Mouse (Mus musculus): Measurements from ENCODE around the gene Cnnm2. TPM values are rescaled to one million over a fixed set of nuclear protein-coding genes. Genes with fewer than 3 reads are reported as not detected.

The Cnnm2 gene
- 1.9 and 2.6 TPM in 2 replicates for polyA plus RNA-seq (2014; fragmentation: Nextera tagmentation; extraction: Ambion mirVana)

DNA sequence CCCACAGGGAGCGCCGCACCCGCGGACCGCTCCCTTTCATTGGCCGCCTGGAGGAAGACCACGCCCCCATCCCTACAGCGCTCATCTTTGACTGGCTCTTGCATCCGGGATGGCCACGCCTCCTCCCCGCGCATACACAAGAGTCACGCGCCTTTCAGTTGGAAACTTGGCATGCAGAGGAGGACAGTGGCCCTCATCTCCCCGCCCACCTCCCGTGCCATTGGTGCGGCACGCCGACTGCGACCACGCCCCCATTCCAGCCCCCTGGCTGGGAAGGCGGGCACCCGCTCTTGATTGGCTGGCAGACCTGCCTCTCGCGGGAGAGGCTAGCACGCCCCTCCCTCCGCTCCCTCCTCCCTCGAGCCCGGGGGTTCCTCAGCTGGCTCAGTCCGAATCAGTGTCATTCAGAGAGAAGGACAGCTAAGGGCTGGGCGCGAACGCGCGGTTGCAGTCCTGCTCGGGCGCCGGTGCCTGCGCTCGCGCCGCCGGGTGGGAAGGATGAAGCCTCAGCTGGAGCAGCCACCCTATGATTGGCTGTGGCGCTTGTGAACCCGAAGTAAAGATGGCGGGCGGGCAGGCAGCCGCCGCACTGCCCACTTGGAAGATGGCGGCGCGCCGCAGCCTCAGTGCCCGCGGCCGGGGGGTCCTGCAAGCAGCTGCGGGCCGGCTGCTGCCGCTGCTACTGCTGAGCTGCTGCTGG is at the start of gene Cnnm2:
Gene Cnnm2, plus strand, starts transcription at position 350 of the 700 bp plus-strand sequence.
- peak; percentile 94 for ATAC-seq (replicated peaks; ENCODE audit: low FRiP score)
- no peaks in the 10 kb centered on the region for H3K36me3 ChIP-seq (ENCODE audit: control insufficient read depth, insufficient read depth, low read length)
- WGBS, result under 1% methylated on average over 59 of the region's 59 CpGs
- no peaks in the 10 kb centered on the region for H3K9me3 ChIP-seq (ENCODE audit: control insufficient read depth, low read length)
- H3K4me2 ChIP-seq, result peak within 1 kb of the TSS; percentile 100
- H3K27me3 ChIP-seq (replicated peaks; ENCODE audit: control insufficient read depth, insufficient read depth, low read length), result peaks cover 29% of the 10 kb centered on the region
- DNase-seq (ENCODE audit: low spot score), result peak; percentile 100
- peak within 1 kb of the TSS; percentile 85 for H3K9ac ChIP-seq (ENCODE audit: low read depth, low read length)
- peak within 1 kb of the TSS; percentile 94 for H3K4me3 ChIP-seq (ENCODE audit: low read depth, low read length)
- H3K4me1 ChIP-seq (replicated peaks; ENCODE audit: control insufficient read depth, insufficient read depth, low read length), result peaks cover 9% of the 10 kb centered on the region
- H3K27ac ChIP-seq (ENCODE audit: low read depth, low read length), result no peak within 1 kb of the TSS; the same call in 1 of the 2 replicates

DNA sequence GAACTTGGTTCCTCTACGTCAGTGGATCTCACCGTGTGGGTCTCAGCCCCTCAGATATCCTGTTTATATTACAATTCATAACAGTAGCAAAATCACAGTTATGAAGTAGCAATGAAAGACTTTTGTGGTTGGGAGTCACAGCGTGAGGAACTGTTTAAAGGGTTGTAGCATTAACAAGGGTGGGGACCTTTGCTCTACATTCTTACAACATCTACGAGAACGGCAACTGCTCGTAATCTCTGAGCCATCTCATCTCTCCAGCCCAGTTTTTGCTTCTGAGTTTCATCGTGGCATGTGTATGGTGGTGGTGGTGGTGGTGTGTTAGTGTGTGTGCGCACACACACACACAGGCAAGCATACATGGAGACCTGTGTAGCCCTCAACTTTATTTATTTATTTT is 47.2 kb upstream of the Cnnm2 start:
- Histone ChIP-seq H3K9ac (ENCODE audit: low read depth, low read length) (no peak overlapping the region), H3K4me1 (replicated peaks; ENCODE audit: control insufficient read depth, insufficient read depth, low read length) (no peaks in the 10 kb centered on the region; the same call in 1 of the 2 replicates), H3K4me2 (no peak overlapping the region), H3K27me3 (replicated peaks; ENCODE audit: control insufficient read depth, insufficient read depth, low read length) (no peaks in the 10 kb centered on the region), H3K36me3 (ENCODE audit: control insufficient read depth, insufficient read depth, low read length) (no peaks in the 10 kb centered on the region), H3K4me3 (ENCODE audit: low read depth, low read length) (no peak overlapping the region), H3K27ac (ENCODE audit: low read depth, low read length) (no peak overlapping the region), H3K9me3 (ENCODE audit: control insufficient read depth, low read length) (no peaks in the 10 kb centered on the region)
- ATAC-seq (replicated peaks; ENCODE audit: low FRiP score), result no peak
- 86% methylated on average over 8 of the region's 8 CpGs for WGBS
- no peak for DNase-seq (ENCODE audit: low spot score)

DNA sequence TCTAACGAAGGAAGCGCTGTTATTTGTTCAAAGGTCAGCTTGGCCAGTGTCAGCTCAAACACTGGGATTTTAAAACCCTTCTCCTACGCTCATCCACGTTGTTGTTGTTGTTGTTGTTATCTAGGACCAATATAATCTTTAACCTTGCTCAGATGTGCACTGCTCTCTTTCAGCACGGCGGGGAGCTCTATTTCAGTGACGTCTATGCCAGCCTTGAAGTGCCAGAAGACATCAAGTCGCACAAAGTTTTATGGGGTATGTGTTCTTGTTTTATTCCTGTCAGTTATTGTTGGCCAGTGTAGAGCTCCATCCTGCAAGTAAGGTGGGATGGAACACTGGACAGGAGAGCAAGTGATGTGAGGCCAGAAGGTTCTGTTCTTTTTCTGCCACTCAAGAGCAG is 46.4 kb upstream of the Cnnm2 start:
- H3K36me3 ChIP-seq (ENCODE audit: control insufficient read depth, insufficient read depth, low read length), result no peaks in the 10 kb centered on the region
- H3K9ac ChIP-seq (ENCODE audit: low read depth, low read length), result no peak overlapping the region
- no peak overlapping the region for H3K4me2 ChIP-seq
- WGBS, result 85% methylated on average over 8 of the region's 8 CpGs
- DNase-seq (ENCODE audit: low spot score) (no peak), ATAC-seq (replicated peaks; ENCODE audit: low FRiP score) (no peak)
- H3K4me1 ChIP-seq (replicated peaks; ENCODE audit: control insufficient read depth, insufficient read depth, low read length), result no peaks in the 10 kb centered on the region; the same call in 1 of the 2 replicates
- H3K4me3 ChIP-seq (ENCODE audit: low read depth, low read length), result no peak overlapping the region
- H3K27me3 ChIP-seq (replicated peaks; ENCODE audit: control insufficient read depth, insufficient read depth, low read length), result no peaks in the 10 kb centered on the region
- H3K9me3 ChIP-seq (ENCODE audit: control insufficient read depth, low read length), result no peaks in the 10 kb centered on the region
- H3K27ac ChIP-seq (ENCODE audit: low read depth, low read length), result no peak overlapping the region

DNA sequence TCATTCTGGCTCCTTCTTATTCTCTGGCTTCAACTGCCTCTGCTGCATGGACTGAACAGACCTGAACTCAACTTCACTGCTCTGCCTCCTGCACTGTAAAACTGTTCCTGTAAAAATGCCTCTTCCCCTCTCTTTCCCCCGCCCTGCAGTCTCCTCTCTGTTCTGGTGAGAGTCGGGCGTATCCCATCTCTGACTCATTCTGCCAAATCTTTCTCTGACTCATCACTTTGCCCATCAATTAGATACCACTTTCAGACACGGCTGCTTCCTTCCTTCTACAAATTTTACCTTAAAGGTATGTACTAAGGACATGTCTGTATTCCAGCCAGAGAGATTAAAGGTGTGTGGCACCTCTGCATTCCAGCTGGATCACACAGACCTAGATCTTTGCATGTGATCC is 43.2 kb upstream of the Cnnm2 start:
- no peak overlapping the region for H3K4me3 ChIP-seq (ENCODE audit: low read depth, low read length)
- no peaks in the 10 kb centered on the region for H3K9me3 ChIP-seq (ENCODE audit: control insufficient read depth, low read length)
- ATAC-seq (replicated peaks; ENCODE audit: low FRiP score) (no peak), DNase-seq (ENCODE audit: low spot score) (no peak)
- H3K36me3 ChIP-seq (ENCODE audit: control insufficient read depth, insufficient read depth, low read length), result no peaks in the 10 kb centered on the region
- no peaks in the 10 kb centered on the region for H3K27me3 ChIP-seq (replicated peaks; ENCODE audit: control insufficient read depth, insufficient read depth, low read length)
- no peak overlapping the region for H3K9ac ChIP-seq (ENCODE audit: low read depth, low read length)
- no peak overlapping the region for H3K4me2 ChIP-seq
- WGBS, result 74% methylated on average over 4 of the region's 4 CpGs
- H3K27ac ChIP-seq (ENCODE audit: low read depth, low read length), result no peak overlapping the region
- no peaks in the 10 kb centered on the region for H3K4me1 ChIP-seq (replicated peaks; ENCODE audit: control insufficient read depth, insufficient read depth, low read length)

DNA sequence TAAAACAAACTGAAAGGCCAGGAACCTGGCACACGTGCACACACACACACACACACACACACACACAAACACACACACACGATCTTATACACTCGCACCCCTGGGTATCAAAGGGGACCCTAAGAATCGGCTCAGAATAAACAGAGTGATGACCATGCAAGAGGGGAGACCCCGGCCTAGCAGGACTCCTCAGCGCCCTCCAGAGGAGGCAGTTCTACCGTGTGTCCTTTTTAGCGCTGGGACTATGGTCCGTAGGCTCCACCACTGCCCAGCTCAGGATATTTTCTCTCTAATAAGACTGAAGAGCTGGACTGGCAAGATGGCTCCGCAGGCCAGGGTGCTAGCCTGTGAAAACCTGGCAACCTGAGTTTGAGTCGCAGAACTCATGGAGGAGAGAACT is 37.0 kb upstream of the Cnnm2 start:
- H3K36me3 ChIP-seq (ENCODE audit: control insufficient read depth, insufficient read depth, low read length), result peaks cover 5% of the 10 kb centered on the region; the same call in 1 of the 2 replicates
- no peak for ATAC-seq (replicated peaks; ENCODE audit: low FRiP score)

DNA sequence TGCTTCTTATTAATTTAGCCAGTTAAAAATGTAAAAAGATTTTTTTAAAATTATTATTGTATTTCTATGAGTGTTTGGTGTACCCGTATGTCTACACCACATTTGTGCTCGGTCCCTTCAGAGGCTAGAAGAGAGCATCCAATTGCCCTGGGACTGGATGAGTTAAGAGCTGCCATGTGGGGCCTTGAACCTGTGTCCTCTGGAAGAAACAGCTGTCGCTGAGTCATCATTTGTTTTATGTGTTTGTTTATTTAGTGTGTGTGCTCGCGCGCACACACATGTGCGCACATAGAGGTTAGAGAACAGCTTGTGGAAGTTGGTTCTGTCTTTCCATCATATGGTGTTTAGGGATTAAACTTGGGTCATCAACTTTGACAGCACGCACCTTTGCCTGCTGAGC is 35.3 kb upstream of the Cnnm2 start:
- H3K27me3 ChIP-seq (replicated peaks; ENCODE audit: control insufficient read depth, insufficient read depth, low read length), result no peaks in the 10 kb centered on the region
- no peak overlapping the region for H3K4me3 ChIP-seq (ENCODE audit: low read depth, low read length)
- no peak for ATAC-seq (replicated peaks; ENCODE audit: low FRiP score)
- H3K9ac ChIP-seq (ENCODE audit: low read depth, low read length), result no peak overlapping the region
- WGBS, result 91% methylated on average over 8 of the region's 8 CpGs
- H3K9me3 ChIP-seq (ENCODE audit: control insufficient read depth, low read length), result no peaks in the 10 kb centered on the region
- H3K36me3 ChIP-seq (ENCODE audit: control insufficient read depth, insufficient read depth, low read length), result peaks cover 5% of the 10 kb centered on the region; the same call in 1 of the 2 replicates
- no peak overlapping the region for H3K4me2 ChIP-seq
- H3K27ac ChIP-seq (ENCODE audit: low read depth, low read length), result no peak overlapping the region
- peaks cover 16% of the 10 kb centered on the region for H3K4me1 ChIP-seq (replicated peaks; ENCODE audit: control insufficient read depth, insufficient read depth, low read length)
- DNase-seq (ENCODE audit: low spot score), result no peak

More for the DNA sequence above, 37.0 kb upstream of the Cnnm2 start:
- WGBS, result 72% methylated on average over 11 of the region's 11 CpGs
- Histone ChIP-seq H3K4me1 (replicated peaks; ENCODE audit: control insufficient read depth, insufficient read depth, low read length) (peaks cover 16% of the 10 kb centered on the region), H3K9me3 (ENCODE audit: control insufficient read depth, low read length) (no peaks in the 10 kb centered on the region), H3K27me3 (replicated peaks; ENCODE audit: control insufficient read depth, insufficient read depth, low read length) (no peaks in the 10 kb centered on the region), H3K9ac (ENCODE audit: low read depth, low read length) (no peak overlapping the region), H3K27ac (ENCODE audit: low read depth, low read length) (no peak overlapping the region), H3K4me3 (ENCODE audit: low read depth, low read length) (no peak overlapping the region), H3K4me2 (no peak overlapping the region)
- no peak for DNase-seq (ENCODE audit: low spot score)

DNA sequence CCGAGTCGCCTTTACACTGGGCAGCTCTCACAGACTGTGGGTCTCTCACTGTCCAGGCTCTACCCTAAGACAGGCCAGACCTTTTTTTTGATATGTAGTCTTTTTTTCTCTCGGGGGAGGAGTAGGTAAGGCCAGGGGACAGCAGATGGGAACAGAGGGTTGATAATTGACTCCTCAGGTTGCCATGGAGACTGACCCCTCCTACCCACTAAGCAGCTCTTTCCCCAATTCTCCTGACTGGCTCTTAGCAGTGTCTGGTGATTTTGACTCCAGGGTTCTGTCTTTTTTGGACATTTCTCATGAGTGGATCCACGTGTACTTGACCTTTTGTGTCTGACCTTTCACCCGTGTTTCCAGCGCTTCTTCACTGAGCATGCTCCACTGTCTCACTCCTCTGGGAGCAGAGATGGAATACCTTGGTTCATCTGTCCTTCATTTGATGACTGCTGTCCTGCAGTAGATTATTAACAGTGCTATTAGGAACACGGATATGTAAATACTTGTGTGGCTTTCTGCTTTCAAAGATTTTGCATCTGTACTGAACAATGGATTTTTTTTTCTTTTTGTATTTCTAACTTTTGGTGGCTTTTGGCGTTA is 34.2 kb upstream of the Cnnm2 start:
- Histone ChIP-seq H3K4me3 (ENCODE audit: low read depth, low read length) (no peak overlapping the region), H3K4me2 (0 out of 2 replicates have a peak overlapping the region, but pooled peaks have one; percentile 23), H3K27ac (ENCODE audit: low read depth, low read length) (no peak overlapping the region), H3K9ac (ENCODE audit: low read depth, low read length) (no peak overlapping the region), H3K36me3 (ENCODE audit: control insufficient read depth, insufficient read depth, low read length) (peaks cover 5% of the 10 kb centered on the region; the same call in 1 of the 2 replicates), H3K4me1 (replicated peaks; ENCODE audit: control insufficient read depth, insufficient read depth, low read length) (peaks cover 16% of the 10 kb centered on the region), H3K27me3 (replicated peaks; ENCODE audit: control insufficient read depth, insufficient read depth, low read length) (no peaks in the 10 kb centered on the region), H3K9me3 (ENCODE audit: control insufficient read depth, low read length) (no peaks in the 10 kb centered on the region)
- ATAC-seq (replicated peaks; ENCODE audit: low FRiP score) (peak; percentile 58), DNase-seq (ENCODE audit: low spot score) (no peak)
- 51% methylated on average over 8 of the region's 8 CpGs for WGBS

DNA sequence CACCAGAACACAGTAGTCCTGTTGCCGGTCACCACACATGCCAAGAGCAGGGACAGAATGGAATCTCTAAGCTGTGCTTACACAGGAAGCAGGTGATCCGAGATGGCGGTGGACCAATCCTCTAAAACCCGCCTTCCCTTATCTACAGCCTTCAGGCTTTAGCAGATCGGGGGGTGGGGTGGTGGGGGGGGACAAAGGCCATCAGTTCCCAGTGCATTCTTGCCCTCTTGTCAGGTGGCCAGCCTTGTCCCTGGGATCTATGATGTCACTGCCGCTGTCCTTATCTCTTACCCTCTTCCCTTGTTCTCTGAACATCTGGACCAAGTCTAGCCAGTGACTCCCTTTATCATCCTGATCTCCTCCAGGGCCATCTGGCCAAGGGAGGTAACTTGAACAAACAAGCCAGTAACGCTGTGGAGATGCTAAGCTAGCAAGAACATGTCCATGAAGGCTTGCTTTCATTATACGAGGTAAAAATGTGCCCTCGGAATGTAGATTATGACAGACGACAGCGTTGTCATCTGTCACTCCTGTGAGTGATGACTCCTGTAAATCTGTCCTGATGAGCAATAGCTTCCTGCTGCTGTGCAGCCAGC is 33.4 kb upstream of the Cnnm2 start:
- Histone ChIP-seq H3K27me3 (replicated peaks; ENCODE audit: control insufficient read depth, insufficient read depth, low read length) (no peaks in the 10 kb centered on the region), H3K9me3 (ENCODE audit: control insufficient read depth, low read length) (no peaks in the 10 kb centered on the region), H3K9ac (ENCODE audit: low read depth, low read length) (no peak overlapping the region), H3K36me3 (ENCODE audit: control insufficient read depth, insufficient read depth, low read length) (peaks cover 5% of the 10 kb centered on the region; the same call in 1 of the 2 replicates), H3K27ac (ENCODE audit: low read depth, low read length) (no peak overlapping the region), H3K4me1 (replicated peaks; ENCODE audit: control insufficient read depth, insufficient read depth, low read length) (peaks cover 16% of the 10 kb centered on the region), H3K4me2 (peak overlapping the region; percentile 42), H3K4me3 (ENCODE audit: low read depth, low read length) (no peak overlapping the region)
- DNase-seq (ENCODE audit: low spot score) (no peak), ATAC-seq (replicated peaks; ENCODE audit: low FRiP score) (peak; percentile 82)
- 17% methylated on average over 11 of the region's 11 CpGs for WGBS
